Mouse (Mus musculus) stomach, embryonic 14.5 days (tissue): ENCODE measurements at regions not wholly inside any gene's neighbourhood (a gene's known extent, or its start where the extent isn't known, plus 50 kb on each side); places are given as distances from the start of the nearest gene placed in this dataset.

Source experiments
- ATAC-seq: fragments of 200-750 bp; cut with Nextera tagmentation; 2 replicates; pipeline ENCODE4 v1.8.0; 2017; ENCODE audit warnings: low read depth, moderate TSS enrichment; ENCODE audit not compliant: insufficient number of reproducible peaks, insufficient read depth, low FRiP score
- H3K27ac ChIP-seq: fragments of 300-500 bp; sonication (generic); 2 replicates; pipeline ENCODE4 v1.5.1; 2014; ENCODE audit warnings: mild to moderate bottlenecking, low read length, moderate library complexity, mixed read lengths
- H3K27me3 ChIP-seq: fragments of 300-500 bp; sonication (generic); 2 replicates; pipeline ENCODE4 v1.6.1; 2014; ENCODE audit warnings: low read length, control low read depth, mixed read lengths; ENCODE audit not compliant: control insufficient read depth, insufficient read depth
- H3K36me3 ChIP-seq: fragments of 300-500 bp; sonication (generic); 2 replicates; pipeline ENCODE4 v1.6.1; 2014; ENCODE audit warnings: mild to moderate bottlenecking, control low read depth, low read length, moderate library complexity, mixed read lengths; ENCODE audit not compliant: control insufficient read depth, insufficient read depth
- H3K4me1 ChIP-seq: fragments of 300-500 bp; sonication (generic); 2 replicates; pipeline ENCODE4 v1.6.1; 2014; ENCODE audit warnings: low read length, control low read depth, mixed read lengths; ENCODE audit not compliant: control insufficient read depth, insufficient read depth
- H3K4me2 ChIP-seq: fragments of 300-500 bp; sonication (generic); replicated peaks from 2 replicates; pipeline ENCODE4 v1.6.1; 2014; ENCODE audit warnings: low read depth, low read length, control low read depth
- H3K4me3 ChIP-seq: fragments of 300-500 bp; sonication (generic); 2 replicates; pipeline ENCODE4 v1.5.1; 2014; ENCODE audit warnings: low read depth, low read length, control low read depth
- H3K9ac ChIP-seq: fragments of 300-500 bp; sonication (generic); replicated peaks from 2 replicates; pipeline ENCODE4 v1.6.1; 2014; ENCODE audit warnings: low read depth, mild to moderate bottlenecking, control low read depth, low read length, moderate library complexity, mixed read lengths
- H3K9me3 ChIP-seq: fragments of 300-500 bp; sonication (generic); 2 replicates; pipeline ENCODE4 v1.6.1; 2016; ENCODE audit warnings: low read depth, low read length, control low read depth; ENCODE audit not compliant: control insufficient read depth
- WGBS: fragments of 180-500 bp; shearing (Covaris S2); extraction: QIAGEN DNeasy Blood & Tissue Kit; methylation state at CpG from one replicate; pipeline ENCODE4 v1.1.7; 2014; 5-methylcytosine and 5-hydroxymethylcytosine counted together

DNA sequence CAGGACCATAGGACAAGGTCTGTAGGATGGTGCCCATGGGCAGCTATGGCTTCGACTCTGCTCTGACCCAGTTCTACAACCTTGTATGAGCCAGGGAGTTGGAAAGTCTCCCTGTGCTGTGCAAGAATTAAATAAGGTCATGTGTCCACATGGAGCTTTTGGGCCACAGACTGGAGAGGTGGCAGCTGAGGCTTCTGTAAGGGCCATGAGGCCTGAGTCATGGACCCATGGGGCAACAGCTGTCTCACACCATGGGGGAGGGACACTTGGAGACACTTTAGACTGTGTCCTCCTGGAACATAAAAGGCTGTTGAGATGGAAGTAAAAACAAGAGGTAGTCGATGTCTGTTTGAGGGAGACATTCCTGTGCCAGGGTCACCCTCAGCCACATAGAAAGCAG is 154.5 kb upstream of the Gm3448 start:
- 88% methylated on average over 2 of the region's 2 CpGs for WGBS
- Histone ChIP-seq H3K4me1 (peaks cover 31% of the 10 kb centered on the region), H3K4me2 (no peak overlapping the region), H3K36me3 (no peaks in the 10 kb centered on the region), H3K4me3 (no peak overlapping the region), H3K9me3 (no peaks in the 10 kb centered on the region), H3K9ac (no peak overlapping the region), H3K27ac (no peak overlapping the region), H3K27me3 (no peaks in the 10 kb centered on the region)
- ATAC-seq, result no peak

- H3K4me3 ChIP-seq, result no peak overlapping the region
- H3K9ac ChIP-seq, result no peak overlapping the region
- H3K9me3 ChIP-seq, result no peaks in the 10 kb centered on the region
- no peaks in the 10 kb centered on the region for H3K36me3 ChIP-seq
- H3K4me2 ChIP-seq, result no peak overlapping the region
- peak; percentile 25; the same call in 1 of the 2 replicates for ATAC-seq
- H3K27me3 ChIP-seq, result no peaks in the 10 kb centered on the region
- no peak overlapping the region for H3K27ac ChIP-seq
- WGBS, result 22% methylated on average over 7 of the region's 7 CpGs
- H3K4me1 ChIP-seq, result peaks cover 31% of the 10 kb centered on the region
Observed at GRCm38 (mm10) chr17:15194894-15195461, 153.6 kb upstream of the Gm3448 start.

- WGBS, result 55% methylated on average over 6 of the region's 6 CpGs
- H3K4me1 ChIP-seq, result peaks cover 31% of the 10 kb centered on the region
- no peak for ATAC-seq
- H3K27ac ChIP-seq, result no peak overlapping the region
- no peak overlapping the region for H3K4me2 ChIP-seq
- H3K9me3 ChIP-seq, result no peaks in the 10 kb centered on the region
- H3K9ac ChIP-seq, result no peak overlapping the region
- no peaks in the 10 kb centered on the region for H3K36me3 ChIP-seq
- no peak overlapping the region for H3K4me3 ChIP-seq
- H3K27me3 ChIP-seq, result no peaks in the 10 kb centered on the region
Observed at GRCm38 (mm10) chr17:15193831-15194230, 152.5 kb upstream of the Gm3448 start.

DNA sequence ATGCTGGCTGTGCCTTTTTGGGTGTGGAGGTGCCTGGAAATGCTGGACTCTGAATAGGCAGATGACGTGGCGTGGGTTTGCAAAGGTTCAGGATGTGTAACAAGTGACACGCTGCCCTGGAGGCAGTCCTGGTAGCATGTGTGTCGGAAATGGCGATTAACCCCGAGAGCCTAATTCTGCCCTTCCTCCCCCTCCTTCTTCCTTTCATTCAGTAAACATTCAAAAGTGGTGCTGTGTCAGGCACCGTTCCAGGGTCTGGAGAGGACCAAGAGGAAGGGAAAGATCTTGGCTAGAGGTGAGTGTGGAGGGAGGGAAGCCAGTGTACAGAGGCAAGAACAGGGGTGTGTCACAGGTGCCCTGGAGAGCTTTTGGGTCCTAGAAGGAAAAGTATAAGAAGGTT is 151.5 kb upstream of the Gm3448 start:
- WGBS, result 26% methylated on average over 7 of the region's 7 CpGs
- Histone ChIP-seq H3K9ac (no peak overlapping the region), H3K4me2 (no peak overlapping the region), H3K27me3 (no peaks in the 10 kb centered on the region), H3K4me1 (peaks cover 31% of the 10 kb centered on the region), H3K9me3 (no peaks in the 10 kb centered on the region), H3K4me3 (no peak overlapping the region), H3K27ac (no peak overlapping the region), H3K36me3 (no peaks in the 10 kb centered on the region)
- ATAC-seq, result 0 out of 2 replicates have a peak, but pooled peaks have one; percentile 24

- 9% methylated on average over 5 of the region's 5 CpGs for WGBS
- Histone ChIP-seq H3K27me3 (no peaks in the 10 kb centered on the region), H3K36me3 (no peaks in the 10 kb centered on the region), H3K9me3 (no peaks in the 10 kb centered on the region), H3K4me2 (no peak overlapping the region), H3K4me3 (no peak overlapping the region), H3K27ac (no peak overlapping the region), H3K9ac (no peak overlapping the region), H3K4me1 (peaks cover 5% of the 10 kb centered on the region; the same call in 1 of the 2 replicates)
- no peak for ATAC-seq
Observed at GRCm38 (mm10) chr17:15185217-15185616, 143.9 kb upstream of the Gm3448 start.

DNA sequence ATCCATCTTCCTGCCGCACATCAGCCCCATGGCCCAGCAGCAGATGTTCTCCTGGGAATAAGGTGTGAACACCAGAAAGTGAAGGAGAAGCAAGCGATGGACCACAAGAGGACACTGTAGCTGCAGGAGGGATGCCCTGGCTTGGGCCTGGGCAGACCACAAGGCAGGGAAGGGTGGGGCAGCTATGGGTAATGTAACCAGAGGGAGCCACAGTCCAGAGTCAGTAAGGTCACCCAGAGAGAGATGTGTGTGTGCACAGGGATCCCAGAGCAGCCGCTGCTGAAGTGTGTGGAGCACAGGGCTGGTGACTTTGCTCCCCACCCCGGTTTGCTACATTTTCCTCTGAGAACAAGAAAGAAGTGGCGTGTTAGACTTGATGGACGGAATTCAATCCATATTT is 142.5 kb upstream of the Gm3448 start:
- no peaks in the 10 kb centered on the region for H3K27me3 ChIP-seq
- H3K9ac ChIP-seq, result no peak overlapping the region
- H3K4me2 ChIP-seq, result no peak overlapping the region
- WGBS, result 46% methylated on average over 6 of the region's 6 CpGs
- H3K4me3 ChIP-seq, result no peak overlapping the region
- H3K4me1 ChIP-seq, result peaks cover 5% of the 10 kb centered on the region; the same call in 1 of the 2 replicates
- 0 out of 2 replicates have a peak, but pooled peaks have one; percentile 47 for ATAC-seq
- H3K9me3 ChIP-seq, result no peaks in the 10 kb centered on the region
- H3K36me3 ChIP-seq, result no peaks in the 10 kb centered on the region
- no peak overlapping the region for H3K27ac ChIP-seq

DNA sequence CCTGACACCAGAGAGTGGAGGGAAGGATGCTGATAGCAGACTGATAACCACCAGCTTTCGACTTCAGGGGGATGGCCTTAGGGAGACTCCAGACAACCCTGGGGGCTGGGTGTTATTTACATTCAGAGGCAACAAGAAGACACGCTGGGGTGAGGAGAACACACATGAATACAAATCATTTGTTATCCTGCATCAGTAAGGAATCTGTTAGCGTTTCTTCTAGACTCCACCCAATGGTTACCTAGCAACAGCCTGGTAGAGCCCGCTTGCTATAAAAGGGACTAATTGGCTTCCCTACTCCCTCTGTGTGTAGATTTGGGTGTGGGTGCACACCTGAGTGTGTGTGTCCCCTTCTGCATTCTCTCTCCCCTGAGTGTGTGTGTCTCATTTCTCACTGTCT is 140.8 kb upstream of the Gm3448 start:
- 28% methylated on average over 4 of the region's 4 CpGs for WGBS
- Histone ChIP-seq H3K27ac (no peak overlapping the region), H3K36me3 (no peaks in the 10 kb centered on the region), H3K4me2 (no peak overlapping the region), H3K9me3 (no peaks in the 10 kb centered on the region), H3K4me1 (peaks cover 5% of the 10 kb centered on the region; the same call in 1 of the 2 replicates), H3K27me3 (no peaks in the 10 kb centered on the region), H3K9ac (no peak overlapping the region), H3K4me3 (no peak overlapping the region)
- ATAC-seq, result no peak

GRCm38 (mm10) chr17:15180223-15180860 is 139.0 kb upstream of the Gm3448 start:
- Histone ChIP-seq H3K4me1 (peaks cover 4% of the 10 kb centered on the region; the same call in 1 of the 2 replicates), H3K27ac (no peak overlapping the region), H3K9me3 (no peaks in the 10 kb centered on the region), H3K36me3 (no peaks in the 10 kb centered on the region), H3K27me3 (no peaks in the 10 kb centered on the region), H3K9ac (no peak overlapping the region), H3K4me2 (no peak overlapping the region), H3K4me3 (no peak overlapping the region)
- 24% methylated on average over 10 of the region's 10 CpGs for WGBS
- no peak for ATAC-seq
